Mouse (Mus musculus) embryonic facial prominence, embryonic 13.5 days (tissue): ENCODE measurements around the gene Sgcg. TPM values are rescaled to one million over a fixed set of nuclear protein-coding genes. Genes with fewer than 3 reads are reported as not detected.

Source experiments
- ATAC-seq: fragments of 200-750 bp; cut with Nextera tagmentation; 2 replicates; pipeline ENCODE4 v1.8.0; 2017; ENCODE audit warnings: low read depth; ENCODE audit not compliant: insufficient number of reproducible peaks, insufficient read depth, low FRiP score, low TSS enrichment
- H3K27ac ChIP-seq: fragments of 300-500 bp; sonication (generic); 2 replicates; pipeline ENCODE4 v1.5.1; 2015; ENCODE audit warnings: moderate library complexity, mild to moderate bottlenecking, inconsistent platforms
- H3K27me3 ChIP-seq: fragments of 300-500 bp; sonication (generic); 2 replicates; pipeline ENCODE4 v1.6.1; 2015; ENCODE audit warnings: mild to moderate bottlenecking, inconsistent platforms
- H3K36me3 ChIP-seq: fragments of 300-500 bp; sonication (generic); 2 replicates; pipeline ENCODE4 v1.6.1; 2015; ENCODE audit warnings: mild to moderate bottlenecking, inconsistent platforms
- H3K4me1 ChIP-seq: fragments of 300-500 bp; sonication (generic); 2 replicates; pipeline ENCODE4 v1.6.1; 2015; ENCODE audit warnings: inconsistent platforms
- H3K4me2 ChIP-seq: fragments of 300-500 bp; sonication (generic); 2 replicates; pipeline ENCODE4 v1.6.1; 2015; ENCODE audit warnings: moderate library complexity, mild to moderate bottlenecking, inconsistent platforms
- H3K4me3 ChIP-seq: fragments of 300-500 bp; sonication (generic); 2 replicates; pipeline ENCODE4 v1.5.1; 2015; ENCODE audit warnings: mild to moderate bottlenecking, inconsistent platforms
- H3K9ac ChIP-seq: fragments of 300-500 bp; sonication (generic); 2 replicates; pipeline ENCODE4 v1.6.1; 2015; ENCODE audit warnings: mild to moderate bottlenecking, inconsistent platforms
- H3K9me3 ChIP-seq: fragments of 300-500 bp; sonication (generic); 2 replicates; pipeline ENCODE4 v1.6.1; 2016; ENCODE audit warnings: inconsistent platforms
- WGBS: fragments of 180-500 bp; shearing (Covaris S2); methylation state at CpG from one replicate; pipeline ENCODE4 v1.1.7; 2015; ENCODE audit warnings: mixed read lengths; 5-methylcytosine and 5-hydroxymethylcytosine counted together
- polyA plus RNA-seq: library from polyadenylated mRNA; unstranded; fragments of >200 nt; fragmentation: Nextera tagmentation; extraction: Ambion mirVana; gene quantifications from 2 replicates; pipeline ENCODE4 v1.2.1, GENCODE M21; 2015

The Sgcg gene
- polyA plus RNA-seq, 1 experiment from 2014 or later: 1.3 TPM

- ATAC-seq: no peak
- Histone ChIP-seq H3K4me1 (peaks cover 10% of the 10 kb centered on the region), H3K9me3 (no peaks in the 10 kb centered on the region), H3K27me3 (peaks cover 50% of the 10 kb centered on the region), H3K4me3 (peak overlapping the region; percentile 33), H3K4me2 (peak overlapping the region; percentile 58), H3K36me3 (no peaks in the 10 kb centered on the region), H3K27ac (no peak overlapping the region), H3K9ac (peak overlapping the region; percentile 38)
- WGBS: 7% methylated on average over 38 of the region's 38 CpGs
Observed at GRCm38 (mm10) chr14:61274414-61275198, 16.3 kb upstream of the Sgcg start.

GRCm38 (mm10) chr14:61267908-61268475, 9.7 kb upstream of the Sgcg start:
- Histone ChIP-seq H3K4me3 (no peak overlapping the region), H3K4me2 (no peak overlapping the region), H3K36me3 (no peaks in the 10 kb centered on the region), H3K4me1 (no peaks in the 10 kb centered on the region), H3K9ac (no peak overlapping the region), H3K9me3 (no peaks in the 10 kb centered on the region), H3K27ac (no peak overlapping the region), H3K27me3 (peaks cover 14% of the 10 kb centered on the region)
- no peak for ATAC-seq
- 63% methylated on average over 5 of the region's 5 CpGs for WGBS

GRCm38 (mm10) chr14:61259084-61259483, 794 bp upstream of the Sgcg start:
- H3K36me3 ChIP-seq: no peaks in the 10 kb centered on the region
- H3K27ac ChIP-seq: no peak overlapping the region
- H3K4me1 ChIP-seq: peaks cover 6% of the 10 kb centered on the region
- no peak overlapping the region for H3K4me2 ChIP-seq
- ATAC-seq: no peak
- 11% methylated on average over 3 of the region's 3 CpGs for WGBS
- no peaks in the 10 kb centered on the region for H3K9me3 ChIP-seq
- H3K9ac ChIP-seq: no peak overlapping the region
- no peaks in the 10 kb centered on the region for H3K27me3 ChIP-seq
- no peak overlapping the region for H3K4me3 ChIP-seq

- WGBS: 88% methylated on average over 15 of the region's 15 CpGs
- no peak overlapping the region for H3K9ac ChIP-seq
- H3K4me2 ChIP-seq: no peak overlapping the region
- no peaks in the 10 kb centered on the region for H3K4me1 ChIP-seq
- no peak overlapping the region for H3K4me3 ChIP-seq
- peaks cover 5% of the 10 kb centered on the region for H3K9me3 ChIP-seq
- H3K36me3 ChIP-seq: no peaks in the 10 kb centered on the region
- H3K27me3 ChIP-seq: no peaks in the 10 kb centered on the region
- no peak for ATAC-seq
- no peak overlapping the region for H3K27ac ChIP-seq
Observed at GRCm38 (mm10) chr14:61252596-61253388, 5.5 kb downstream of the Sgcg start.

GRCm38 (mm10) chr14:61246444-61246843, 11.8 kb downstream of the Sgcg start:
- no peak for ATAC-seq
- WGBS: 82% methylated on average over 3 of the region's 3 CpGs
- H3K4me1 ChIP-seq: no peaks in the 10 kb centered on the region
- H3K9ac ChIP-seq: no peak overlapping the region
- no peak overlapping the region for H3K27ac ChIP-seq
- no peaks in the 10 kb centered on the region for H3K36me3 ChIP-seq
- no peak overlapping the region for H3K4me3 ChIP-seq
- no peak overlapping the region for H3K4me2 ChIP-seq
- no peaks in the 10 kb centered on the region for H3K27me3 ChIP-seq
- peaks cover 6% of the 10 kb centered on the region for H3K9me3 ChIP-seq

- Histone ChIP-seq H3K4me1 (no peaks in the 10 kb centered on the region), H3K27ac (no peak overlapping the region), H3K9ac (no peak overlapping the region), H3K4me2 (no peak overlapping the region), H3K36me3 (no peaks in the 10 kb centered on the region), H3K4me3 (no peak overlapping the region), H3K27me3 (no peaks in the 10 kb centered on the region), H3K9me3 (no peaks in the 10 kb centered on the region)
- ATAC-seq: no peak
- 38% methylated on average over 6 of the region's 6 CpGs for WGBS
Observed at GRCm38 (mm10) chr14:61242611-61243010, 15.7 kb downstream of the Sgcg start.

GRCm38 (mm10) chr14:61238751-61239150, 19.5 kb downstream of the Sgcg start:
- Histone ChIP-seq H3K4me2 (no peak overlapping the region), H3K4me3 (no peak overlapping the region), H3K27me3 (no peaks in the 10 kb centered on the region), H3K9ac (no peak overlapping the region), H3K9me3 (no peaks in the 10 kb centered on the region), H3K36me3 (no peaks in the 10 kb centered on the region), H3K27ac (no peak overlapping the region), H3K4me1 (no peaks in the 10 kb centered on the region)
- ATAC-seq: no peak
- WGBS: 67% methylated on average over 9 of the region's 9 CpGs

GRCm38 (mm10) chr14:61237101-61237654, 21.1 kb downstream of the Sgcg start:
- H3K9ac ChIP-seq: no peak overlapping the region
- H3K4me2 ChIP-seq: no peak overlapping the region
- WGBS: 31% methylated on average over 4 of the region's 4 CpGs
- H3K4me3 ChIP-seq: no peak overlapping the region
- no peaks in the 10 kb centered on the region for H3K9me3 ChIP-seq
- no peak for ATAC-seq
- no peaks in the 10 kb centered on the region for H3K36me3 ChIP-seq
- no peak overlapping the region for H3K27ac ChIP-seq
- H3K27me3 ChIP-seq: no peaks in the 10 kb centered on the region
- H3K4me1 ChIP-seq: no peaks in the 10 kb centered on the region

GRCm38 (mm10) chr14:61235846-61236474, 22.3 kb downstream of the Sgcg start:
- Histone ChIP-seq H3K4me3 (no peak overlapping the region), H3K4me2 (no peak overlapping the region), H3K4me1 (no peaks in the 10 kb centered on the region), H3K9ac (no peak overlapping the region), H3K36me3 (no peaks in the 10 kb centered on the region), H3K27ac (no peak overlapping the region), H3K27me3 (no peaks in the 10 kb centered on the region), H3K9me3 (no peaks in the 10 kb centered on the region)
- 53% methylated on average over 5 of the region's 5 CpGs for WGBS
- no peak for ATAC-seq

- Histone ChIP-seq H3K4me2 (no peak overlapping the region), H3K36me3 (no peaks in the 10 kb centered on the region), H3K9ac (no peak overlapping the region), H3K4me3 (no peak overlapping the region), H3K27ac (no peak overlapping the region), H3K4me1 (no peaks in the 10 kb centered on the region), H3K27me3 (no peaks in the 10 kb centered on the region), H3K9me3 (no peaks in the 10 kb centered on the region)
- no peak for ATAC-seq
- 82% methylated on average over 13 of the region's 13 CpGs for WGBS
Observed at GRCm38 (mm10) chr14:61232016-61232568, 26.2 kb downstream of the Sgcg start.

GRCm38 (mm10) chr14:61230179-61230578, 28.1 kb downstream of the Sgcg start:
- no peak for ATAC-seq

More at GRCm38 (mm10) chr14:61230179-61230578, 28.1 kb downstream of the Sgcg start:
- WGBS: 93% methylated on average over 4 of the region's 4 CpGs
- Histone ChIP-seq H3K4me1 (no peaks in the 10 kb centered on the region), H3K27ac (no peak overlapping the region), H3K36me3 (no peaks in the 10 kb centered on the region), H3K9me3 (no peaks in the 10 kb centered on the region), H3K27me3 (no peaks in the 10 kb centered on the region), H3K9ac (no peak overlapping the region), H3K4me2 (no peak overlapping the region), H3K4me3 (no peak overlapping the region)
